7 mouse cellular contexts compared by ENCODE assay signal in genomic region chr17:52559961-52560720, GRCm38 (mm10). TPM values are rescaled to one million over a fixed set of nuclear protein-coding genes. Genes with fewer than 3 reads are reported as not detected.
A peak's percentile ranks its signal among the peaks of the same experiment; 100 is the strongest.
DNase-seq lines count a peak whose midpoint lies in the region; TF ChIP-seq lines count a peak whose summit lies in the region.

No protein-coding gene starts in this region.

- TF ChIP-seq CTCF in bone marrow macrophage, adult 2 months (IDR thresholded peaks at IDR 0.05; ENCODE audit: low read depth, low read length) = 0 out of 2 replicates have a peak, but pooled peaks have one; percentile 40
- TF ChIP-seq CTCF in embryonic fibroblast, embryonic 13.5 days (IDR thresholded peaks at IDR 0.05; ENCODE audit: borderline replicate concordance, insufficient read depth, low read length) = peak; percentile 44; the same call in 1 of the 2 replicates

- 33% methylated on average over 13 of the region's 13 CpGs for WGBS in hindbrain, embryonic 10.5 days

- no peaks in the 10 kb centered on the region for H3K4me1 ChIP-seq in bone marrow macrophage, adult 2 months (ENCODE audit: control insufficient read depth, insufficient read depth, low read length)
- no peaks in the 10 kb centered on the region for H3K4me1 ChIP-seq in embryonic fibroblast, embryonic 13.5 days (ENCODE audit: control insufficient read depth, insufficient read depth, low read length)
- no peaks in the 10 kb centered on the region for H3K4me1 ChIP-seq in hindbrain, embryonic 10.5 days (replicated peaks)

- no peak for TF ChIP-seq POLR2A in bone marrow macrophage, adult 2 months (IDR thresholded peaks at IDR 0.05; ENCODE audit: borderline replicate concordance, low read depth, low read length)
- no peak for TF ChIP-seq POLR2A in embryonic fibroblast, embryonic 13.5 days (IDR thresholded peaks at IDR 0.05; ENCODE audit: low read depth, low read length)

- no peaks in the 10 kb centered on the region for H3K27me3 ChIP-seq in hindbrain, embryonic 10.5 days (ENCODE audit: insufficient read depth, poor library complexity, severe bottlenecking)

- H3K36me3 ChIP-seq in hindbrain, embryonic 10.5 days = no peaks in the 10 kb centered on the region

- H3K4me3 ChIP-seq in bone marrow macrophage, adult 2 months (ENCODE audit: insufficient read depth, low read length) = no peak overlapping the region
- no peak overlapping the region for H3K4me3 ChIP-seq in embryonic fibroblast, embryonic 13.5 days (ENCODE audit: insufficient read depth, low read length)
- H3K4me3 ChIP-seq in hindbrain, embryonic 10.5 days = no peak overlapping the region

- H3K9me3 ChIP-seq in hindbrain, embryonic 10.5 days = no peaks in the 10 kb centered on the region

- H3K27ac ChIP-seq in bone marrow macrophage, adult 2 months (ENCODE audit: insufficient read depth, low read depth, low read length) = no peak overlapping the region
- H3K27ac ChIP-seq in embryonic fibroblast, embryonic 13.5 days (ENCODE audit: insufficient read depth, low read length) = no peak overlapping the region
- no peak overlapping the region for H3K27ac ChIP-seq in hindbrain, embryonic 10.5 days

- peak; percentile 26 for DNase-seq in MEL-GATA-1-ER (ENCODE audit: extremely low read depth, low read depth)
- peak; percentile 32 for DNase-seq in hindbrain, embryonic 10.5 days (ENCODE audit: low spot score)
- DNase-seq in layer of hippocampus, adult 9-11 months = peak; percentile 22
- DNase-seq in lung, postnatal 14 days = peak; percentile 44
- DNase-seq in right cerebral cortex, adult 2 months (ENCODE audit: low spot score in 2 of 2) = peak; percentile 67 to 73

RNA-seq across cellular contexts. Expression of gene Kcnh8, which starts 42.4 kb away (rescaled TPM):
- not detected in 2 replicates for polyA plus RNA-seq in bone marrow macrophage, adult 2 months (2012; ENCODE audit: insufficient read depth, insufficient read length, missing spikeins)
- polyA plus RNA-seq in embryonic fibroblast, embryonic 13.5 days (2011; ENCODE audit: insufficient read length, low read depth, missing spikeins) = not detected in 2 replicates
- 0.97 and 1.0 TPM in 2 replicates for polyA plus RNA-seq in hindbrain, embryonic 10.5 days (2016; fragmentation: Nextera tagmentation; extraction: Ambion mirVana)
